Mouse (Mus musculus) liver, adult 2 months (tissue): ENCODE results near the gene A630023A22Rik.

Experiments used
- CTCF ChIP-seq: fragments of 200-500 bp; IDR thresholded peaks from 2 replicates; pipeline ENCODE4 v1.5.1; 2011; ENCODE audit warnings: low read depth, low read length, control low read depth
- POLR2A ChIP-seq: fragments of 200-500 bp; IDR thresholded peaks from 2 replicates; pipeline ENCODE4 v1.6.1; 2011; ENCODE audit warnings: low read length, control low read depth; ENCODE audit not compliant: insufficient read depth; ENCODE audit errors: extremely low read depth

DNA sequence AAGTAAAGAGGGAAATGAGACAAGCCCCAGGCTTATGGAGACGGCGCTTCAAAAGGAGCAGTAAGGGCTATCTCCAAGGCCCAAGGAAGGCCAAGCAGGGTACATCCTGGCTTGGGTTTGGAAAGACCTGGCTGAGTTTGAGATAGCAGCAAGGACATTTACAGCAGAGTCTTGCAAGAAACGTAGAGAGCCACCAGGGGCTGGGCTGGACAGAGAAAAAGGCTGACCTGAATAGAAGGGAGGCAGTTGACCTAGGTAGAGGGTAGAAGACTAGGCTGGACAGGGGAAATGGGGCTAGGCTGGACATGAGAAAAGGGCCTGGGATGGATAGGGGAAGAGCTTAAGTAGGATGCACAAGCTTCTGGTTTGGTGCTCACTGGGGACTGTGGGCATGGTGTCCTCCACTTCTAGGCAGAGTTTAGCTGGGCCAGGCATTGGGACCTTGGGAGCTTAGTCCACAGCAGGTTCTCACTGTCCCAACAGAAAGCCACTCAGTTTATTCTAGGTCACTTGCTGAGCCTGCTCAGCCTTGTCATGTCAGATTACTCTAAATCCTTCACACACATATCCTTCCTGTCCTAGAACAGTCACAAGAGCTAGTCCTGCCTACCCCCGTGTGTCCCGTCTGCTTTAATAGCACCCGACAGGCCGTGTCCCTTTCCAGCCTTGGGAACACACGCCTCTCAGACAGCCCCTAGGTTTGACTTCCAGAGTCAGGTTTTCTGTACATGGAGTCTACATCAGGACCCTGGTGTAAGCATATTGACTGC is 68.5 kb downstream of the A630023A22Rik start:
- TF ChIP-seq CTCF (no peak), POLR2A (no peak)
